Mouse (Mus musculus) neural tube, embryonic 13.5 days (tissue): ENCODE data around the gene Plekhh3. TPM values are rescaled to one million over a fixed set of nuclear protein-coding genes. Genes with fewer than 3 reads are reported as not detected.
A peak's percentile ranks its signal among the peaks of the same experiment; 100 is the strongest.

Source experiments
- ATAC-seq: fragments of 200-750 bp; cut with Nextera tagmentation; 2 replicates; pipeline ENCODE4 v1.8.0; 2017; ENCODE audit warnings: low read depth, mild to moderate bottlenecking, moderate TSS enrichment, moderate library complexity
- H3K27ac ChIP-seq: fragments of 300-500 bp; sonication (generic); replicated peaks from 2 replicates; pipeline ENCODE4 v1.5.1; 2015; ENCODE audit warnings: moderate library complexity, mild to moderate bottlenecking, inconsistent platforms
- H3K27me3 ChIP-seq: fragments of 300-500 bp; sonication (generic); 2 replicates; pipeline ENCODE4 v1.6.1; 2015; ENCODE audit warnings: mild to moderate bottlenecking, inconsistent platforms
- H3K36me3 ChIP-seq: fragments of 300-500 bp; sonication (generic); 2 replicates; pipeline ENCODE4 v1.6.1; 2015; ENCODE audit warnings: mild to moderate bottlenecking, inconsistent platforms
- H3K4me1 ChIP-seq: fragments of 300-500 bp; sonication (generic); replicated peaks from 2 replicates; pipeline ENCODE4 v1.6.1; 2015; ENCODE audit warnings: inconsistent platforms
- H3K4me2 ChIP-seq: fragments of 300-500 bp; sonication (generic); 2 replicates; pipeline ENCODE4 v1.6.1; 2015; ENCODE audit warnings: inconsistent platforms, mild to moderate bottlenecking, moderate library complexity
- H3K4me3 ChIP-seq: fragments of 300-500 bp; sonication (generic); 2 replicates; pipeline ENCODE4 v1.5.1; 2015; ENCODE audit warnings: mild to moderate bottlenecking, inconsistent platforms
- H3K9ac ChIP-seq: fragments of 300-500 bp; sonication (generic); 2 replicates; pipeline ENCODE4 v1.6.1; 2015; ENCODE audit warnings: moderate library complexity, mild to moderate bottlenecking, inconsistent platforms
- H3K9me3 ChIP-seq: fragments of 300-500 bp; sonication (generic); 2 replicates; pipeline ENCODE4 v1.6.1; 2016; ENCODE audit warnings: inconsistent platforms
- WGBS: fragments of 180-500 bp; shearing (Covaris S2); methylation state at CpG from one replicate; pipeline ENCODE4 v1.1.7; 2015; 5-methylcytosine and 5-hydroxymethylcytosine counted together
- polyA plus RNA-seq: library from polyadenylated mRNA; unstranded; fragments of >200 nt; fragmentation: Nextera tagmentation; extraction: Ambion mirVana; gene quantifications from 2 replicates; pipeline ENCODE4 v1.2.1, GENCODE M21; 2015

The Plekhh3 gene
- polyA plus RNA-seq, 1 experiment from 2014 or later: 13.0 TPM

GRCm38 (mm10) chr11:101174389-101174745 is 3.2 kb upstream of the Plekhh3 start:
- Histone ChIP-seq H3K9me3 (no peaks in the 10 kb centered on the region), H3K4me2 (peak overlapping the region; percentile 66), H3K27ac (peak overlapping the region; percentile 75), H3K36me3 (no peaks in the 10 kb centered on the region), H3K4me3 (peak overlapping the region; percentile 39), H3K27me3 (peaks cover 60% of the 10 kb centered on the region), H3K9ac (peak overlapping the region; percentile 67), H3K4me1 (peaks cover 84% of the 10 kb centered on the region)
- 20% methylated on average over 9 of the region's 9 CpGs for WGBS
- no peak for ATAC-seq

GRCm38 (mm10) chr11:101173631-101174388 is 2.7 kb upstream of the Plekhh3 start:
- H3K27me3 ChIP-seq: peaks cover 60% of the 10 kb centered on the region
- H3K4me2 ChIP-seq: peak overlapping the region; percentile 66
- H3K9me3 ChIP-seq: no peaks in the 10 kb centered on the region
- H3K4me1 ChIP-seq: peaks cover 89% of the 10 kb centered on the region
- peak; percentile 40 for ATAC-seq
- under 1% methylated on average over 61 of the region's 61 CpGs for WGBS
- H3K36me3 ChIP-seq: no peaks in the 10 kb centered on the region
- peak overlapping the region; percentile 75 for H3K27ac ChIP-seq
- H3K9ac ChIP-seq: peak overlapping the region; percentile 67
- H3K4me3 ChIP-seq: peak overlapping the region; percentile 39

GRCm38 (mm10) chr11:101173112-101173511 is 2.0 kb upstream of the Plekhh3 start:
- H3K9ac ChIP-seq: 0 out of 2 replicates have a peak overlapping the region, but pooled peaks have one; percentile 67
- no peak overlapping the region for H3K27ac ChIP-seq
- peaks cover 60% of the 10 kb centered on the region for H3K27me3 ChIP-seq
- H3K4me3 ChIP-seq: no peak overlapping the region
- ATAC-seq: no peak
- peak overlapping the region; percentile 66 for H3K4me2 ChIP-seq
- WGBS: 5% methylated on average over 11 of the region's 11 CpGs
- no peaks in the 10 kb centered on the region for H3K36me3 ChIP-seq
- H3K9me3 ChIP-seq: no peaks in the 10 kb centered on the region
- H3K4me1 ChIP-seq: peaks cover 92% of the 10 kb centered on the region

GRCm38 (mm10) chr11:101172434-101172815 is 1.3 kb upstream of the Plekhh3 start:
- 15% methylated on average over 5 of the region's 5 CpGs for WGBS
- ATAC-seq: no peak
- peak overlapping the region; percentile 53 for H3K4me3 ChIP-seq
- H3K4me1 ChIP-seq: peaks cover 92% of the 10 kb centered on the region
- peak overlapping the region; percentile 73 for H3K9ac ChIP-seq
- H3K27me3 ChIP-seq: peaks cover 60% of the 10 kb centered on the region
- H3K27ac ChIP-seq: peak overlapping the region; percentile 90
- no peaks in the 10 kb centered on the region for H3K9me3 ChIP-seq
- H3K36me3 ChIP-seq: peaks cover 6% of the 10 kb centered on the region
- H3K4me2 ChIP-seq: peak overlapping the region; percentile 87

- peak; percentile 73 for ATAC-seq
- H3K9ac ChIP-seq: peak overlapping the region; percentile 73
- peak overlapping the region; percentile 90 for H3K27ac ChIP-seq
- WGBS: under 1% methylated on average over 31 of the region's 31 CpGs
- peaks cover 60% of the 10 kb centered on the region for H3K27me3 ChIP-seq
- H3K4me3 ChIP-seq: peak overlapping the region; percentile 53
- peaks cover 11% of the 10 kb centered on the region for H3K36me3 ChIP-seq
- H3K4me2 ChIP-seq: peak overlapping the region; percentile 87
- H3K9me3 ChIP-seq: no peaks in the 10 kb centered on the region
- peaks cover 86% of the 10 kb centered on the region for H3K4me1 ChIP-seq
Measured at GRCm38 (mm10) chr11:101171721-101172433, 726 bp upstream of the Plekhh3 start.

GRCm38 (mm10) chr11:101170354-101170810 is 769 bp downstream of the Plekhh3 start, which contains the start of gene Cntnap1:
Gene Cntnap1 (plus strand): TSS chr11:101170523.
- Histone ChIP-seq H3K4me3 (peak within 1 kb of the TSS; percentile 63), H3K9me3 (no peaks in the 10 kb centered on the region), H3K4me2 (peak within 1 kb of the TSS; percentile 76), H3K27ac (peak within 1 kb of the TSS; percentile 79), H3K9ac (peak within 1 kb of the TSS; percentile 78), H3K36me3 (peaks cover 24% of the 10 kb centered on the region), H3K4me1 (peaks cover 73% of the 10 kb centered on the region), H3K27me3 (peaks cover 65% of the 10 kb centered on the region)
- no peak for ATAC-seq
- WGBS: 2% methylated on average over 35 of the region's 35 CpGs

GRCm38 (mm10) chr11:101169301-101170107 is 1.6 kb downstream of the Plekhh3 start:
- Histone ChIP-seq H3K9ac (peak overlapping the region; percentile 78), H3K27ac (no peak overlapping the region), H3K4me1 (peaks cover 67% of the 10 kb centered on the region), H3K27me3 (peaks cover 65% of the 10 kb centered on the region), H3K9me3 (no peaks in the 10 kb centered on the region), H3K4me2 (peak overlapping the region; percentile 76), H3K4me3 (peak overlapping the region; percentile 63), H3K36me3 (peaks cover 27% of the 10 kb centered on the region)
- no peak for ATAC-seq
- WGBS: 13% methylated on average over 17 of the region's 17 CpGs

- WGBS: 66% methylated on average over 18 of the region's 18 CpGs
- Histone ChIP-seq H3K9ac (peak overlapping the region; percentile 45; the same call in 1 of the 2 replicates), H3K4me1 (peaks cover 63% of the 10 kb centered on the region), H3K27ac (no peak overlapping the region), H3K36me3 (peaks cover 37% of the 10 kb centered on the region), H3K4me2 (peak overlapping the region; percentile 76), H3K27me3 (peaks cover 71% of the 10 kb centered on the region), H3K4me3 (peak overlapping the region; percentile 63), H3K9me3 (no peaks in the 10 kb centered on the region)
- no peak for ATAC-seq
Measured at GRCm38 (mm10) chr11:101168301-101168980, 2.7 kb downstream of the Plekhh3 start.

GRCm38 (mm10) chr11:101167963-101168300 is 3.2 kb downstream of the Plekhh3 start:
- Histone ChIP-seq H3K27ac (no peak overlapping the region), H3K27me3 (peaks cover 72% of the 10 kb centered on the region), H3K36me3 (peaks cover 39% of the 10 kb centered on the region), H3K4me2 (no peak overlapping the region), H3K4me1 (peaks cover 58% of the 10 kb centered on the region), H3K4me3 (no peak overlapping the region), H3K9me3 (no peaks in the 10 kb centered on the region), H3K9ac (0 out of 2 replicates have a peak overlapping the region, but pooled peaks have one; percentile 22)
- 50% methylated on average over 8 of the region's 8 CpGs for WGBS
- ATAC-seq: no peak

GRCm38 (mm10) chr11:101167211-101167962 is 3.8 kb downstream of the Plekhh3 start:
- no peak for ATAC-seq
- H3K4me2 ChIP-seq: no peak overlapping the region
- H3K36me3 ChIP-seq: peaks cover 45% of the 10 kb centered on the region
- H3K4me3 ChIP-seq: no peak overlapping the region
- no peak overlapping the region for H3K27ac ChIP-seq
- H3K4me1 ChIP-seq: peaks cover 53% of the 10 kb centered on the region
- WGBS: 47% methylated on average over 19 of the region's 19 CpGs
- 0 out of 2 replicates have a peak overlapping the region, but pooled peaks have one; percentile 22 for H3K9ac ChIP-seq
- peaks cover 77% of the 10 kb centered on the region for H3K27me3 ChIP-seq
- H3K9me3 ChIP-seq: no peaks in the 10 kb centered on the region

GRCm38 (mm10) chr11:101166357-101166756 is 4.8 kb downstream of the Plekhh3 start:
- H3K4me2 ChIP-seq: no peak overlapping the region
- peaks cover 87% of the 10 kb centered on the region for H3K27me3 ChIP-seq
- H3K4me3 ChIP-seq: no peak overlapping the region
- peaks cover 44% of the 10 kb centered on the region for H3K4me1 ChIP-seq
- H3K27ac ChIP-seq: no peak overlapping the region
- ATAC-seq: no peak
- H3K9me3 ChIP-seq: no peaks in the 10 kb centered on the region
- 47% methylated on average over 14 of the region's 14 CpGs for WGBS
- peaks cover 55% of the 10 kb centered on the region for H3K36me3 ChIP-seq
- no peak overlapping the region for H3K9ac ChIP-seq
